33 mouse cellular contexts compared by ENCODE assay signal in genomic region chr12:35050501-35050900, GRCm38 (mm10). TPM values are rescaled to one million over a fixed set of nuclear protein-coding genes. Genes with fewer than 3 reads are reported as not detected.
DNase-seq lines count a peak whose midpoint lies in the region; ATAC-seq and TF ChIP-seq lines count a peak whose summit lies in the region.
"Had no signal": no experiment of that assay in that cellular context is flagged by ENCODE, and none has a peak within 500 bp of the region (broad histone marks: within the 10 kb centered on the region; RNA-seq: fewer than 3 reads in every experiment).

No protein-coding gene starts in this region.

- no peaks in the 10 kb centered on the region for H3K36me3 ChIP-seq in liver, adult 2 months (ENCODE audit: control insufficient read depth, insufficient read depth, low read length)
- no peaks in the 10 kb centered on the region for H3K36me3 ChIP-seq in liver, embryonic 12.5 days
- H3K36me3 ChIP-seq in macrophage (ENCODE audit: inconsistent target), result no peaks in the 10 kb centered on the region
- H3K36me3 ChIP-seq: kidney, embryonic 15.5 days; limb, embryonic 13.5 days; liver, embryonic 15.5 days; lung, embryonic 15.5 days; neural tube, embryonic 13.5 days had no signal

- DNase-seq in gastrocnemius, adult 2 months, result no peak
- DNase-seq in gastrocnemius, postnatal 14 days, result no peak
- DNase-seq in liver, adult 2 months (ENCODE audit: extremely low read depth, low read depth, low spot score), result peak; percentile 91
- peak; percentile 36 for DNase-seq in A20 (ENCODE audit: low read depth, low spot score)
- no peak for DNase-seq in embryo, embryonic 11 days
- no peak for DNase-seq in testis, postnatal 10 days (ENCODE audit: low spot score)
- DNase-seq: adrenal gland, adult 8-10 months; cerebellum, adult 11-12 months; cerebellum, postnatal 10 days; forebrain, postnatal 0 days; gastrocnemius, postnatal 10 days; heart, adult 18-20 months; heart, postnatal 14 days; kidney, adult 18-20 months; kidney, postnatal 25 days; lung, postnatal 4 days; right cerebral cortex, postnatal 4 days; thymus, adult 2 months; thymus, postnatal 36 days had no signal

- H3K27ac ChIP-seq in gastrocnemius, adult 2 months, result 0 out of 2 replicates have a peak overlapping the region, but pooled peaks have one; percentile 28
- H3K27ac ChIP-seq in liver, adult 2 months (replicated peaks; ENCODE audit: insufficient read depth, low read depth, low read length), result peak overlapping the region; percentile 38
- H3K27ac ChIP-seq in liver, embryonic 12.5 days, result no peak overlapping the region
- H3K27ac ChIP-seq in macrophage, result peak overlapping the region; percentile 85
- H3K27ac ChIP-seq: kidney, embryonic 15.5 days; left cerebral cortex, adult 2 months; limb, embryonic 13.5 days; liver, embryonic 15.5 days; lung, embryonic 15.5 days; neural tube, embryonic 13.5 days; stomach, postnatal 0 days had no signal

- H3K9ac ChIP-seq in liver, adult 2 months (ENCODE audit: low read depth, low read length), result no peak overlapping the region
- no peak overlapping the region for H3K9ac ChIP-seq in liver, embryonic 12.5 days
- H3K9ac ChIP-seq: forebrain, postnatal 0 days; kidney, embryonic 15.5 days; limb, embryonic 13.5 days; liver, embryonic 15.5 days; lung, embryonic 15.5 days; neural tube, embryonic 13.5 days had no signal

- H3K4me1 ChIP-seq in liver, adult 2 months (ENCODE audit: control insufficient read depth, insufficient read depth, low read length), result peaks cover 21% of the 10 kb centered on the region
- H3K4me1 ChIP-seq in liver, embryonic 12.5 days, result peaks cover 23% of the 10 kb centered on the region

- intact Hi-C loops in gastrocnemius, adult 2 months (cut with DNase I), result no loop called here
- intact Hi-C loops in gastrocnemius, postnatal 14 days (cut with DNase I; ENCODE audit: low total_unique reads), result no loop called here

- H3K4me3 ChIP-seq in gastrocnemius, adult 2 months, result no peak overlapping the region
- no peak overlapping the region for H3K4me3 ChIP-seq in liver, adult 2 months (ENCODE audit: insufficient read depth, low read depth, low read length)
- H3K4me3 ChIP-seq in liver, embryonic 12.5 days, result no peak overlapping the region
- H3K4me3 ChIP-seq in macrophage (ENCODE audit: inconsistent target), result no peak overlapping the region
- H3K4me3 ChIP-seq: erythroblast, embryonic 14.5 days; kidney, embryonic 15.5 days; left cerebral cortex, adult 2 months; limb, embryonic 13.5 days; liver, embryonic 15.5 days; lung, embryonic 15.5 days; neural tube, embryonic 13.5 days had no signal

- peaks cover 18% of the 10 kb centered on the region; the same call in 1 of the 2 replicates for H3K79me2 ChIP-seq in liver, adult 2 months (ENCODE audit: control insufficient read depth, insufficient read depth, low read length)
- peaks cover 91% of the 10 kb centered on the region for H3K79me2 ChIP-seq in macrophage (ENCODE audit: inconsistent target)

- no peak for TF ChIP-seq POLR2A in liver, adult 2 months (IDR thresholded peaks at IDR 0.05; ENCODE audit: extremely low read depth, insufficient read depth, low read length)

- no peak overlapping the region for H3K4me2 ChIP-seq in liver, embryonic 12.5 days
- H3K4me2 ChIP-seq: kidney, embryonic 15.5 days; limb, embryonic 13.5 days; liver, embryonic 15.5 days; lung, embryonic 15.5 days; midbrain, embryonic 11.5 days; neural tube, embryonic 13.5 days had no signal

- 16% methylated on average over 3 of the region's 3 CpGs for WGBS in liver, adult 2 months
- WGBS in liver, embryonic 12.5 days (ENCODE audit: insufficient replicate concordance), result 66% methylated on average over 3 of the region's 3 CpGs
- 61% methylated on average over 3 of the region's 3 CpGs for WGBS in macrophage (ENCODE audit: missing documents)

- H3K9me3 ChIP-seq in liver, embryonic 12.5 days (replicated peaks), result no peaks in the 10 kb centered on the region
- H3K9me3 ChIP-seq: kidney, embryonic 15.5 days; limb, embryonic 13.5 days; liver, embryonic 15.5 days; lung, embryonic 15.5 days; neural tube, embryonic 13.5 days had no signal

- no peaks in the 10 kb centered on the region for H3K27me3 ChIP-seq in liver, adult 2 months (ENCODE audit: control insufficient read depth, insufficient read depth, low read length)
- H3K27me3 ChIP-seq in liver, embryonic 12.5 days (replicated peaks), result no peaks in the 10 kb centered on the region
- H3K27me3 ChIP-seq: kidney, embryonic 15.5 days; limb, embryonic 13.5 days; liver, embryonic 15.5 days; lung, embryonic 15.5 days had no signal

- ATAC-seq in liver, embryonic 12.5 days, result no peak
- ATAC-seq: activated CD4-positive, CD25-positive, alpha-beta regulatory T cell, adult 4 months; forebrain, postnatal 0 days; hindbrain, embryonic 16.5 days; midbrain, embryonic 16.5 days had no signal

- TF ChIP-seq CTCF in gastrocnemius, adult 2 months (IDR thresholded peaks at IDR 0.05), result no peak
- no peak for TF ChIP-seq CTCF in liver, adult 2 months (IDR thresholded peaks at IDR 0.05; ENCODE audit: low read depth, low read length)

RNA-seq across cellular contexts. Expression of gene Snx13, which starts 3.5 kb away (rescaled TPM):
- 10 to 100 TPM; 41.2 to 56.3 TPM for total RNA-seq in gastrocnemius, adult 2 months (2021)
- total RNA-seq in gastrocnemius, postnatal 14 days (2021), result 10 to 100 TPM; 31.4 to 36.2 TPM
- 22.3 and 26.0 TPM in 2 replicates for total RNA-seq in liver, adult 2 months (2014; rRNA removed)
- polyA plus RNA-seq in liver, adult 2 months (2012; rRNA removed), result 3.3 and 3.5 TPM in 2 replicates
- polyA plus RNA-seq in liver, embryonic 12.5 days (2016; fragmentation: Nextera tagmentation; extraction: Ambion mirVana), result 8.4 and 10.3 TPM in 2 replicates
- total RNA-seq in macrophage (2018; cell fraction: chromatin; rRNA removed), result 100 to 1,000 TPM in 23 of 26 experiments, 10 to 100 TPM in 3; 68.8 to 237 (median 186) TPM
- 10 to 100 TPM; 49.9 to 78.7 (median 64.0) TPM for total RNA-seq in macrophage (2018; cell fraction: cytosol; rRNA removed)
- 100 to 1,000 TPM in 16 of 26 experiments, 10 to 100 TPM in 10; 51.2 to 169 (median 110) TPM for total RNA-seq in macrophage (2018; cell fraction: nucleus; rRNA removed)
- 39.4 to 55.8 TPM (median 52.3 TPM) in 3 replicates for polyA plus RNA-seq in macrophage (2018)

Comparison
In these comparisons a context has a peak if more than half of its experiments do, and no peak if none do; other contexts are left out.
1. DNase-seq: peak in liver, adult 2 months (single experiment) and A20 (single experiment); none in gastrocnemius, adult 2 months (single experiment), gastrocnemius, postnatal 14 days (single experiment), embryo, embryonic 11 days (single experiment) and testis, postnatal 10 days (single experiment).